Mouse (Mus musculus) cerebellum, adult 2 months (tissue): Measurements from ENCODE around the gene Tmem164. TPM values are rescaled to one million over a fixed set of nuclear protein-coding genes. Genes with fewer than 3 reads are reported as not detected.

ENCODE experiments used
- DNase-seq, 2 experiments: peaks; one replicate each; pipeline ENCODE4 v3.0.0; 2021
- H3K27ac ChIP-seq: fragments of 200-500 bp; 2 replicates; pipeline ENCODE4 v1.5.1; 2012; ENCODE audit warnings: low read length, control low read depth, inconsistent platforms; ENCODE audit not compliant: insufficient read depth
- H3K27me3 ChIP-seq: fragments of 200-500 bp; 2 replicates; pipeline ENCODE4 v1.6.1; 2012; ENCODE audit warnings: inconsistent platforms, mild to moderate bottlenecking, low read length, moderate library complexity; ENCODE audit not compliant: control insufficient read depth, insufficient read depth
- H3K4me1 ChIP-seq: fragments of 200-500 bp; 2 replicates; pipeline ENCODE4 v1.6.1; 2011; ENCODE audit warnings: low read length; ENCODE audit not compliant: control insufficient read depth, insufficient read depth
- H3K4me3 ChIP-seq: fragments of 200-500 bp; replicated peaks from 2 replicates; pipeline ENCODE3; 2011; ENCODE audit warnings: mild to moderate bottlenecking, low read depth, low read length, control low read depth; ENCODE audit not compliant: insufficient read depth
- CTCF ChIP-seq: fragments of 200-500 bp; IDR thresholded peaks from 2 replicates; pipeline ENCODE4 v1.5.1; 2011; ENCODE audit warnings: low read depth, mild to moderate bottlenecking, control low read depth, low read length, moderate library complexity, borderline replicate concordance; ENCODE audit not compliant: insufficient read depth
- POLR2A ChIP-seq: fragments of 200-500 bp; IDR thresholded peaks from 2 replicates; pipeline ENCODE4 v1.6.1; 2011; ENCODE audit warnings: low read length, control low read depth, borderline replicate concordance; ENCODE audit not compliant: insufficient read depth
- WGBS: fragments of 180-500 bp; shearing (Covaris S2); methylation state at CpG from one replicate; pipeline ENCODE4 v1.1.7; 2018; 5-methylcytosine and 5-hydroxymethylcytosine counted together
- polyA plus RNA-seq: library from polyadenylated mRNA; depleted of rRNA; stranded (reverse); fragments of >200 nt; gene quantifications from 2 replicates; pipeline ENCODE4 v1.2.3, GENCODE M21; 2012

Gene Tmem164
- polyA plus RNA-seq, 1 experiment = 18.1 TPM

DNA sequence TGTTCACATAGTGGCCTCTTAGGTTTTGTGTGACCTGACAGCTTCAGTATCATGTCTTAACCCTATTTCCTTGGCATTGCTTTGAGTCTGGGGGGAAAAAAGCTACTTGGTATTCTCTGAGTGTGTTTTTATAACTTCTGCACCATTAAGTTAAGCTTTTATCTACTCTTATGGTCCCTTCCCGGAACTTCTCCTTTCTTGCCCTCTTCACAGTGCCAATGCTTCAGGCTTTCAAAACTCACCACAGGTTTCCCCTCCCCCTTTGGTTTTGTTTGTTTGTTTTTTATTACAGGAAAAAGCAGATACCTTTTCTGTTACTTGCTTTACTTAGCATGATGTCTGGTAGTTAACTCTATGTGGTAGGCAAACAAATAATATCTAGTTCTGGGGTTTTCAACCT lies 47.8 kb downstream of the Tmem164 start:
- Histone ChIP-seq H3K4me3 (no peak overlapping the region), H3K4me1 (peaks cover 15% of the 10 kb centered on the region; the same call in 1 of the 2 replicates), H3K27ac (no peak overlapping the region), H3K27me3 (no peaks in the 10 kb centered on the region)
- WGBS = 85% methylated on average over 1 of the region's 1 CpGs
- TF ChIP-seq POLR2A (no peak), CTCF (no peak)
- DNase-seq = no peak

DNA sequence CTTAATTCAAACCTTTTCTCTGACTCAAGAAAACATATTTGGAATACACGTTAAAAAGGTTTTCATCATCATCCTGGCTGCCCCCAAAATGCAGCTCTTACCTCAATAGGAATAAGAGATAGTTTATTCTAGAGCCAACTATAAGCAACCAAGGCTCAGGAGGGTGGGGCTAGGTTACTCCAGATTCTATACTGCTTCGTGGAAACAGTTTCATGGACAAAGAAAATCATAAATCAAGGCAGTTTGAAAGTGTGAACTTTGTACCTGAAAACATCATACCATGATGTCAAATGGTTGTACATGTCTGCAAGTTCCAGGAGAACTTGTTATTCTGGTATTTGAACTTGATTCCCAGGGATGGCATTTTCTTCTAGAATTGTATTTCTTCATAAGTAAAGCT lies 48.3 kb downstream of the Tmem164 start:
- no peak for TF ChIP-seq POLR2A
- TF ChIP-seq CTCF = no peak
- H3K4me3 ChIP-seq = no peak overlapping the region
- peaks cover 15% of the 10 kb centered on the region; the same call in 1 of the 2 replicates for H3K4me1 ChIP-seq
- H3K27me3 ChIP-seq = no peaks in the 10 kb centered on the region
- no peak for DNase-seq
- H3K27ac ChIP-seq = no peak overlapping the region
- WGBS = 88% methylated on average over 2 of the region's 2 CpGs

DNA sequence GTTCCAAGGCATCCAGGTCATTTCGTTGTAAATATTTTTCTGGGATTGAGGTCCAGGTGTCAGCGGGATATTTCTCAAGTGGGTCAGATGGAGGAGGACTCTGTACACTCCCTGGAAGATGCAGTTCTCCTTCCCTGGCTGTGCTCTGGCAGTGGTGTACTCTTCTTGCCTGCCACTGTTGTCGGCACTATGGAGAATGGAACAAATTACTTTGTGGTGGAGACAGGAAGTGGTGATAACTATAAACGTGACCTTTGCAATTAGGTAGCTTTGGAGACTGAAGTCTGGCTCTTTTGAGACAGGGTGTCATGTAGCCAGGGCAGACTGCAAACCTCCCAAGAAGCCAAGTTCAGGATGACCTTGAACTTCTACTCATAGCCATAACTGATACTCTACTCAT lies 55.9 kb downstream of the Tmem164 start:
- Histone ChIP-seq H3K4me3 (no peak overlapping the region), H3K27me3 (no peaks in the 10 kb centered on the region), H3K4me1 (no peaks in the 10 kb centered on the region), H3K27ac (no peak overlapping the region)
- TF ChIP-seq POLR2A = no peak
- TF ChIP-seq CTCF = no peak
- peak in 1 of 2 experiments; percentile 10 for DNase-seq
- 51% methylated on average over 4 of the region's 4 CpGs for WGBS

DNA sequence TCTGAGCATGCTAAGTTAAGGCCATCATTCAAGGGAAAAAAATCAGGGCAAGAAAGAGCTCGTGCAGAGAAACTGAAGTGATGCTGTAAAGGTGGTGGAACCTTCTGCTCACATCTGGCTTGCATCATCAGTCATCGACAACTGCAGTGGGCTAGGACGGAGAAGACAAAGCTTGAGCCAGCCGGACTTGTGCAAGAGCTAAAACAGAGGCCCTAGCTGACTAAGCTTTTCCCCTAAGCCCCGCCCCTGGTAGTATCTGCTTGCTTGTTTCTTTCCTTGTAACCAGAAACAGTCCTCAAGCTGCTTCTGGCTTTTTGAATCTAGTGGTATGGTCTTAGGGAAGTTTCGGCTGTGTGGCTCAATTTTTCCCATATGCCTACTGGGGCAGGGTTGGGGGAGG lies 56.5 kb downstream of the Tmem164 start:
- no peak for DNase-seq
- TF ChIP-seq CTCF = no peak
- Histone ChIP-seq H3K27me3 (no peaks in the 10 kb centered on the region), H3K4me3 (no peak overlapping the region), H3K27ac (no peak overlapping the region), H3K4me1 (no peaks in the 10 kb centered on the region)
- WGBS = 90% methylated on average over 6 of the region's 6 CpGs

DNA sequence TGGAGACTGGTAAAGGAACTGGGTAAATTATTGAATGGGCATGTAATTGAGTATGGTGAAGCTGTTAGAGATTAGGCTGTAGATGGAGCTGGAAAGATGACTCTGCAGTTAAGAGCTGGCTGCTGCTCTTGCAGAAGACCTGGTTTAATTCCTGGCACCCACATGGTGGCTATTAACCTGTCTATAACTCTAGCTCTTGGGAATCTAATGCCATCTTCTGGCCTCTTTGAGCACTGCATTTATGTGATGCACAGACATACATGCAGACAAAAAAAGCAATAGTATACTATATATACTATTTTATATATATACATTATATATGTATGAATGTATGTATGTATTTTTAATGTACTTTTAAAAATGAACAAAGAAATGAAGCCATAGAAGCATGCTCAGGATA lies 66.2 kb downstream of the Tmem164 start:
- no peak for DNase-seq
- Histone ChIP-seq H3K27ac (no peak overlapping the region), H3K4me3 (no peak overlapping the region), H3K27me3 (no peaks in the 10 kb centered on the region), H3K4me1 (no peaks in the 10 kb centered on the region)
- no peak for TF ChIP-seq CTCF
- no peak for TF ChIP-seq POLR2A

DNA sequence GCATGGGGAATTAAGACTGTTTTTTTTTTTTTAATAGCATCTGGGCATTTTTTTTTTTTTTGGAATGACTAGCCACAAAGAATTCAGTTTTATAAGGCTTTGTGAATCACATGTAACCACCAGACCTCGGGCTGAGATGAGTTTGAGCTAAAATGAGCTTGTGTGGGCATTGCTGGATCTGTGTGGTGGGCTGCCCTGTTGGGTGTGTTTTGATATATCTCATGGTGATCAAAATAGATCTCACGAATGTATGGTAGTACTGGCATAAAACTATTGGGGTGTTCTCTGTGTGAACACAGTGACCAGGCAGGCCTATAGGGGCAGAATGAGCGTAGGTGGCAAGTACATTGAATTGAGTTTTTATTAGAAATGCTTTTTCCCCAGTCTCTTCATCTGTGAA lies 67.4 kb downstream of the Tmem164 start:
- TF ChIP-seq POLR2A = no peak
- no peak for TF ChIP-seq CTCF
- H3K4me3 ChIP-seq = no peak overlapping the region
- DNase-seq = no peak
- H3K27ac ChIP-seq = no peak overlapping the region
- no peaks in the 10 kb centered on the region for H3K27me3 ChIP-seq
- H3K4me1 ChIP-seq = no peaks in the 10 kb centered on the region
- 86% methylated on average over 3 of the region's 3 CpGs for WGBS

DNA sequence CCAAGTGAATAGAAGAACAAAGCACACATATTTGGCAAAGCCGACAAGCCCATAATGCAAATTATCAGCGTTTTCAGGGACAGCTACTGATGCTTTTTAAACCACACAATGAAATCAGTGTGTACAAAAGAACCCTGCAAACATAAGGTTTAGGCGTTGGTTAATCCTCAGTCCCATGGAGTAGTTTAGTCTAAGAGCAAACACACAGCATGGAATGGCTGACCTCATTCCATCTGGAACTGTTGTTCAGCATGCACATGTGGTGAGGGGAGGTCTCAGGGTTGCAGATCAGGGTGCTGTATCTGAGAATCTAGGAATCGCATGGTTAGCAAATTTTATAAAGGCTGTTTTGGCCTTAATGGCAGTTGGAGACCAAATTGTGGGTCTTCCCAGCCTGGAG lies 69.6 kb downstream of the Tmem164 start:
- H3K27me3 ChIP-seq = no peaks in the 10 kb centered on the region
- TF ChIP-seq CTCF (no peak), POLR2A (no peak)
- H3K4me1 ChIP-seq = peaks cover 2% of the 10 kb centered on the region; the same call in 1 of the 2 replicates
- H3K27ac ChIP-seq = no peak overlapping the region
- 73% methylated on average over 4 of the region's 4 CpGs for WGBS
- no peak overlapping the region for H3K4me3 ChIP-seq
- no peak for DNase-seq

DNA sequence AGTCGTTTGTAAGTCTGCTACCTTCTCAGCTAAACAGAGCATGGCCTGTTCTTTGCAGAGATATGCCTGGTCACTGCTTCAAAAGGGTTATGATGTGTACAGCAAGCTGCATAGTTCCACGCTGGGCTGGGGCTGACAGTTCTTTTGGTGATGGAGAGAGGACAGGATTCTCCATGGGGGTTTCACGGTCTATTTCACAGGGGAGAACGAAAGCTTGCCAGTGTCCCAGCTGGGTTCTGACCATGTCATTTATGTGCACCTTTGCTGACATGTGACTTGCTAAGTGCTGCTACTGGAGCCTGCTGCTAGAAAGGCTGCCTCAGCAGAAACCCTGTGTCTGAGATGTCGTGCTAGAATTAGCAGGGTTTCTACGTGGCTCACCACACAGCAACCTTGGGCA lies 74.3 kb downstream of the Tmem164 start:
- TF ChIP-seq POLR2A (no peak), CTCF (no peak)
- whole genome bisulfite sequencing = 17% methylated on average over 6 of the region's 6 CpGs

More for the DNA sequence above, 74.3 kb downstream of the Tmem164 start:
- Histone ChIP-seq H3K4me3 (no peak overlapping the region), H3K27me3 (no peaks in the 10 kb centered on the region), H3K27ac (no peak overlapping the region), H3K4me1 (peaks cover 2% of the 10 kb centered on the region; the same call in 1 of the 2 replicates)
- DNase-seq = peak; percentile 23 to 47
